Mouse (Mus musculus) CH12.LX (cell line): ENCODE results near the gene Cep295nl. TPM values are rescaled to one million over a fixed set of nuclear protein-coding genes. Genes with fewer than 3 reads are reported as not detected.

Experiments
- DNase-seq: peaks from one replicate; pipeline ENCODE4 v3.0.0-alpha.2; 2013; ENCODE audit errors: extremely low read depth
- H3K27ac ChIP-seq: 2 replicates; pipeline ENCODE4 v1.5.1; 2012; ENCODE audit warnings: low read depth, mild to moderate bottlenecking, control low read depth, moderate library complexity; ENCODE audit not compliant: insufficient read depth
- H3K27me3 ChIP-seq: replicated peaks from 2 replicates; pipeline ENCODE3; 2012; ENCODE audit warnings: inconsistent platforms
- H3K36me3 ChIP-seq, 2 experiments: replicated peaks in 1 of 2; 2 replicates each; pipeline versions ENCODE3 to v1.6.1; 2012; ENCODE audit warnings: inconsistent platforms in 1 of 2, low read length in 1 of 2, mild to moderate bottlenecking in 1 of 2, mixed read lengths in 1 of 2, moderate library complexity in 1 of 2; ENCODE audit not compliant: control insufficient read depth in 1 of 2, insufficient read depth in 1 of 2
- H3K4me1 ChIP-seq, 2 experiments: 2 replicates each; pipeline ENCODE4 v1.6.1; 2012; ENCODE audit warnings: inconsistent platforms in 1 of 2, moderate library complexity in 1 of 2; ENCODE audit not compliant: insufficient read depth in 2 of 2, control insufficient read depth in 1 of 2
- H3K4me2 ChIP-seq: 2 replicates; pipeline ENCODE4 v1.6.1; 2012; ENCODE audit warnings: low read depth, mild to moderate bottlenecking, control low read depth; ENCODE audit not compliant: poor library complexity, insufficient read depth, severe bottlenecking
- H3K4me3 ChIP-seq, 3 experiments: fragments of 150-350 bp in 1 of 3; sonication (generic) in 1 of 3; replicated peaks in 1 of 3; 2 replicates each; pipeline versions ENCODE3 to v1.5.1; 2011 to 2012; ENCODE audit warnings: low read depth in 2 of 3, low read length in 2 of 3, mild to moderate bottlenecking in 2 of 3, moderate library complexity in 2 of 3, control low read depth in 1 of 3, improper control_type of control experiment in 1 of 3, inconsistent platforms in 1 of 3, mixed read lengths in 1 of 3; ENCODE audit not compliant: poor library complexity in 1 of 3
- H3K79me2 ChIP-seq: replicated peaks from 2 replicates; pipeline ENCODE4 v1.6.1; 2012; ENCODE audit warnings: mild to moderate bottlenecking, moderate library complexity; ENCODE audit not compliant: control insufficient read depth, poor library complexity, insufficient read depth, severe bottlenecking; ENCODE audit errors: extremely low read depth
- H3K9ac ChIP-seq: 2 replicates; pipeline ENCODE4 v1.6.1; 2012; ENCODE audit warnings: low read depth, mild to moderate bottlenecking, control low read depth, moderate library complexity; ENCODE audit not compliant: insufficient read depth
- H3K9me3 ChIP-seq: replicated peaks from 2 replicates; pipeline ENCODE3; 2012; ENCODE audit warnings: low read length, inconsistent platforms, mixed read lengths
- CHD2 ChIP-seq: IDR thresholded peaks from 2 replicates; pipeline ENCODE4 v1.6.1; 2011; ENCODE audit warnings: low read length, improper control_type of control experiment
- ELF1 ChIP-seq: IDR thresholded peaks from 2 replicates; pipeline ENCODE4 v1.6.1; 2014; ENCODE audit warnings: low read depth, mild to moderate bottlenecking, inconsistent platforms, low read length, improper control_type of control experiment
- ETS1 ChIP-seq: conservative IDR thresholded peaks from 2 replicates; pipeline ENCODE4 v1.6.1; 2012; ENCODE audit warnings: low read depth, mild to moderate bottlenecking, inconsistent platforms, low read length, improper control_type of control experiment, moderate library complexity
- IRF4 ChIP-seq: IDR thresholded peaks from 2 replicates; pipeline ENCODE4 v1.6.1; 2014; ENCODE audit warnings: low read depth, mild to moderate bottlenecking, inconsistent platforms, low read length, improper control_type of control experiment
- JUND ChIP-seq: conservative IDR thresholded peaks from 2 replicates; pipeline ENCODE4 v1.6.1; 2011; ENCODE audit warnings: low read depth, low read length, improper control_type of control experiment
- MAZ ChIP-seq: IDR thresholded peaks from 2 replicates; pipeline ENCODE4 v1.6.1; 2012; ENCODE audit warnings: low read depth, mild to moderate bottlenecking, inconsistent platforms, low read length, improper control_type of control experiment, moderate library complexity
- MXI1 ChIP-seq: IDR thresholded peaks from 2 replicates; pipeline ENCODE4 v1.6.1; 2011; ENCODE audit warnings: mild to moderate bottlenecking, low read depth, low read length, improper control_type of control experiment
- MYC ChIP-seq: IDR thresholded peaks from 2 replicates; pipeline ENCODE4 v1.6.1; 2011; ENCODE audit warnings: low read depth, mild to moderate bottlenecking, improper control_type of control experiment, low read length
- NELFE ChIP-seq: IDR thresholded peaks from 2 replicates; pipeline ENCODE4 v1.6.1; 2011; ENCODE audit warnings: low read depth, low read length, improper control_type of control experiment
- NRF1 ChIP-seq: IDR thresholded peaks from 2 replicates; pipeline ENCODE4 v1.6.1; 2014; ENCODE audit warnings: low read depth, mild to moderate bottlenecking, inconsistent platforms, low read length, improper control_type of control experiment, moderate library complexity
- RAD21 ChIP-seq: IDR thresholded peaks from 2 replicates; pipeline ENCODE4 v1.6.1; 2011; ENCODE audit warnings: low read depth, mild to moderate bottlenecking, low read length, improper control_type of control experiment, moderate library complexity
- SIN3A ChIP-seq: IDR thresholded peaks from 2 replicates; pipeline ENCODE4 v1.6.1; 2012; ENCODE audit warnings: low read length, improper control_type of control experiment, inconsistent platforms
- USF2 ChIP-seq: conservative IDR thresholded peaks from 2 replicates; pipeline ENCODE4 v1.6.1; 2011; ENCODE audit warnings: low read depth, low read length, improper control_type of control experiment
- ZKSCAN1 ChIP-seq: IDR thresholded peaks from 2 replicates; pipeline ENCODE4 v1.6.1; 2012; ENCODE audit warnings: low read depth, inconsistent platforms, low read length, improper control_type of control experiment, borderline replicate concordance
- ZMIZ1 ChIP-seq: IDR thresholded peaks from 2 replicates; pipeline ENCODE4 v1.6.1; 2012; ENCODE audit warnings: low read depth, mild to moderate bottlenecking, inconsistent platforms, low read length, improper control_type of control experiment
- dilution Hi-C: fragments of 300-500 bp; cut with MboI; formaldehyde crosslinking; loops from 2 replicates; pipeline ENCODE4 v1.14.3; 2020; ENCODE audit warnings: low sequenced_read_pairs; ENCODE audit not compliant: extremely low pct_unique_long_range_greater_than_20kb, extremely low pct_ligation_motif_present
- in situ Hi-C: fragments of 300-500 bp; cut with MboI; formaldehyde crosslinking; loops from 3 replicates; pipeline ENCODE4 v1.14.3; 2019; ENCODE audit warnings: low sequenced_read_pairs, low pct_ligation_motif_present, low pct_unique_long_range_greater_than_20kb, mixed read lengths
- polyA plus RNA-seq: library from polyadenylated mRNA; unstranded; fragments of >175 nt; gene quantifications from 2 replicates; pipeline ENCODE4 v1.2.1, GENCODE M21; 2012; ENCODE audit warnings: low read depth; ENCODE audit not compliant: insufficient read length
- total RNA-seq, 2 experiments: library from RNA; depleted of rRNA; stranded (reverse); fragments of 300-350 nt in 1 of 2; fragments of >200 nt in 1 of 2; gene quantifications; 2 replicates each; pipeline ENCODE4 v1.2.3; 2012 to 2014

Gene Cep295nl
- total and polyA plus RNA-seq, 3 experiments, result not detected

DNA sequence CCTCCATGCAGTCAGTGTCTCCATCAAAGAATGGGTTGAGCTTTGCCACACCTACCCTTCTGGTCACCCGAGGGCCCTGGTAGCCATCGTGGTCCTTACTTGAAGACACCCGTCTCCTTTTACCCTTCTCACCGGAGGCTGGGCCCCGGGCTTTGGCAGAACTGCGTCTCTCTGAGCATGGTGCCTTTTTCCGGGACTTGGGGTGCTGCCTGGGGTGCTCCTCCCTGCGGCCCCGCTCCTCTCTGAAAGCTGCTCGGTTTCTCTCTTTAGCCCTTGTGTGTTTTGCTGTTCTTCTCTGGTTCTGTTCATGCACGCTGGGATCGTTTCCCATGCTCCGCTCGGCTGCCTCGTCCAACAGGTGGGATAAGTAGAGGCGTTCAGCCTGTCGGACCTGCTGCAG, 8.9 kb downstream of the Cep295nl start:
- no peak for TF ChIP-seq RAD21
- TF ChIP-seq USF2, result no peak
- TF ChIP-seq NELFE, result no peak
- TF ChIP-seq ZMIZ1, result no peak
- no peak for TF ChIP-seq ZKSCAN1
- TF ChIP-seq MXI1, result no peak
- TF ChIP-seq ELF1, result no peak
- TF ChIP-seq, all 38 proteins: peak for 0
- no peaks in the 10 kb centered on the region for H3K79me2 ChIP-seq
- H3K4me3 ChIP-seq, result no peak overlapping the region
- no peak overlapping the region for H3K4me2 ChIP-seq
- no peak overlapping the region for H3K9ac ChIP-seq
- DNase-seq, result no peak
- in situ Hi-C loops, result no loop called here
- dilution Hi-C loops, result no loop called here
- no peak overlapping the region for H3K27ac ChIP-seq
- peaks cover 6% of the 10 kb centered on the region for H3K9me3 ChIP-seq
- H3K36me3 ChIP-seq, result no peaks in the 10 kb centered on the region
- H3K27me3 ChIP-seq, result peaks cover 69% of the 10 kb centered on the region
- H3K4me1 ChIP-seq, result no peaks in the 10 kb centered on the region

DNA sequence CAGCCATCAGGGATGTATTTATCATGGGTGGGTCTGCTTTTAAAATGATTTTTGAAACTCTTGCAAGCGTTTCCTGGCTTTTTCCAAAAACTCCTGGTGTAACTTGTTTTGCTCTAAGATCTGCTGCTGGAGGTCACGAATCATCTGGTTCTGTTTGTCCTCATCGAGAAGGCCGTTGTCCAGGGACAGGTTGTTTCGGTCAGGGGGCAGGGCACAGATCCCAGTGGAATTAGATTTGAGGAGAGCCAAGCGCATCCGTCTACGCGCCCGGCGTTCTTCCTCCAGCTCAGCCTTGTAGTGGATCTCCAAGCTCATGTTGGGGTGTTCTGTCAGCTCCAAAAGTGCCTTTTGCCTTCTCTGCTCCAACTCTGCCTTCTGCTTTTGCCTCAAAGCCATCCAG, 9.9 kb downstream of the Cep295nl start:
- in situ Hi-C loops, result no loop called here
- no peak for DNase-seq
- Histone ChIP-seq H3K4me2 (no peak overlapping the region), H3K36me3 (no peaks in the 10 kb centered on the region), H3K4me3 (no peak overlapping the region), H3K9ac (no peak overlapping the region), H3K27me3 (peaks cover 70% of the 10 kb centered on the region)
- dilution Hi-C loops, result no loop called here
- TF ChIP-seq NELFE (no peak), MAZ (no peak), MYC (no peak), RAD21 (no peak), NRF1 (no peak), ZKSCAN1 (no peak), ETS1 (no peak), SIN3A (no peak), CHD2 (no peak), JUND (no peak), IRF4 (no peak)
- TF ChIP-seq, all 38 proteins: peak for 0
- peaks cover 6% of the 10 kb centered on the region for H3K9me3 ChIP-seq
- H3K79me2 ChIP-seq, result no peaks in the 10 kb centered on the region
- no peaks in the 10 kb centered on the region for H3K4me1 ChIP-seq
- H3K27ac ChIP-seq, result no peak overlapping the region
